Mouse (Mus musculus) intestine, embryonic 15.5 days (tissue): Measurements from ENCODE around the gene Fam160a1. TPM values are rescaled to one million over a fixed set of nuclear protein-coding genes. Genes with fewer than 3 reads are reported as not detected.

Experiments
- ATAC-seq: fragments of 200-750 bp; cut with Nextera tagmentation; 2 replicates; pipeline ENCODE4 v1.8.0; 2017; ENCODE audit warnings: moderate TSS enrichment, moderate library complexity
- H3K27ac ChIP-seq: fragments of 300-500 bp; sonication (generic); 2 replicates; pipeline ENCODE4 v1.5.1; 2015; ENCODE audit warnings: mild to moderate bottlenecking, inconsistent platforms
- H3K27me3 ChIP-seq: fragments of 300-500 bp; sonication (generic); replicated peaks from 2 replicates; pipeline ENCODE4 v1.6.1; 2015; ENCODE audit warnings: inconsistent platforms
- H3K36me3 ChIP-seq: fragments of 300-500 bp; sonication (generic); 2 replicates; pipeline ENCODE4 v1.6.1; 2015; ENCODE audit warnings: inconsistent platforms
- H3K4me1 ChIP-seq: fragments of 300-500 bp; sonication (generic); replicated peaks from 2 replicates; pipeline ENCODE4 v1.6.1; 2015; ENCODE audit warnings: inconsistent platforms
- H3K4me2 ChIP-seq: fragments of 300-500 bp; sonication (generic); replicated peaks from 2 replicates; pipeline ENCODE4 v1.6.1; 2015; ENCODE audit warnings: mild to moderate bottlenecking, inconsistent platforms
- H3K4me3 ChIP-seq: fragments of 300-500 bp; sonication (generic); replicated peaks from 2 replicates; pipeline ENCODE4 v1.5.1; 2015; ENCODE audit warnings: inconsistent platforms
- H3K9ac ChIP-seq: fragments of 300-500 bp; sonication (generic); 2 replicates; pipeline ENCODE4 v1.6.1; 2015; ENCODE audit warnings: inconsistent platforms
- H3K9me3 ChIP-seq: fragments of 300-500 bp; sonication (generic); 2 replicates; pipeline ENCODE4 v1.6.1; 2016; ENCODE audit warnings: inconsistent platforms
- WGBS: fragments of 180-500 bp; shearing (Covaris S2); methylation state at CpG from one replicate; pipeline ENCODE4 v1.1.7; 2015; 5-methylcytosine and 5-hydroxymethylcytosine counted together
- polyA plus RNA-seq: library from polyadenylated mRNA; unstranded; fragments of >200 nt; fragmentation: Nextera tagmentation; extraction: Ambion mirVana; gene quantifications from 2 replicates; pipeline ENCODE4 v1.2.1, GENCODE M21; 2015

Fam160a1 gene
- polyA plus RNA-seq, 1 experiment from 2014 or later, result 3.1 TPM

- no peaks in the 10 kb centered on the region for H3K27me3 ChIP-seq
- no peak overlapping the region for H3K4me2 ChIP-seq
- H3K4me3 ChIP-seq, result no peak overlapping the region
- no peaks in the 10 kb centered on the region for H3K9me3 ChIP-seq
- no peaks in the 10 kb centered on the region for H3K4me1 ChIP-seq
- H3K27ac ChIP-seq, result no peak overlapping the region
- H3K36me3 ChIP-seq, result no peaks in the 10 kb centered on the region
- WGBS, result 35% methylated on average over 7 of the region's 7 CpGs
- no peak for ATAC-seq
- H3K9ac ChIP-seq, result no peak overlapping the region
Measured at GRCm38 (mm10) chr3:85814241-85814640, 2.9 kb downstream of the Fam160a1 start.

GRCm38 (mm10) chr3:85813101-85814014, 3.7 kb downstream of the Fam160a1 start:
- ATAC-seq, result no peak
- Histone ChIP-seq H3K4me1 (no peaks in the 10 kb centered on the region), H3K9me3 (no peaks in the 10 kb centered on the region), H3K4me2 (no peak overlapping the region), H3K36me3 (no peaks in the 10 kb centered on the region), H3K9ac (no peak overlapping the region), H3K27ac (no peak overlapping the region), H3K27me3 (no peaks in the 10 kb centered on the region), H3K4me3 (no peak overlapping the region)
- 50% methylated on average over 4 of the region's 4 CpGs for WGBS

- H3K27me3 ChIP-seq, result no peaks in the 10 kb centered on the region
- H3K4me3 ChIP-seq, result no peak overlapping the region
- ATAC-seq, result no peak
- no peaks in the 10 kb centered on the region for H3K4me1 ChIP-seq
- no peak overlapping the region for H3K4me2 ChIP-seq
- no peak overlapping the region for H3K9ac ChIP-seq
- H3K36me3 ChIP-seq, result no peaks in the 10 kb centered on the region
- no peaks in the 10 kb centered on the region for H3K9me3 ChIP-seq
- no peak overlapping the region for H3K27ac ChIP-seq
- WGBS, result 90% methylated on average over 5 of the region's 5 CpGs
Measured at GRCm38 (mm10) chr3:85812010-85812409, 5.1 kb downstream of the Fam160a1 start.

- H3K27me3 ChIP-seq, result no peaks in the 10 kb centered on the region
- no peak overlapping the region for H3K4me3 ChIP-seq
- H3K9me3 ChIP-seq, result no peaks in the 10 kb centered on the region
- 51% methylated on average over 1 of the region's 1 CpGs for WGBS
- ATAC-seq, result no peak
- H3K27ac ChIP-seq, result no peak overlapping the region
- H3K4me2 ChIP-seq, result no peak overlapping the region
- no peaks in the 10 kb centered on the region for H3K4me1 ChIP-seq
- no peak overlapping the region for H3K9ac ChIP-seq
- no peaks in the 10 kb centered on the region for H3K36me3 ChIP-seq
Measured at GRCm38 (mm10) chr3:85793166-85793565, 23.9 kb downstream of the Fam160a1 start.

- Histone ChIP-seq H3K9ac (no peak overlapping the region), H3K4me1 (no peaks in the 10 kb centered on the region), H3K36me3 (no peaks in the 10 kb centered on the region), H3K27ac (no peak overlapping the region), H3K9me3 (no peaks in the 10 kb centered on the region), H3K4me2 (no peak overlapping the region), H3K27me3 (no peaks in the 10 kb centered on the region), H3K4me3 (no peak overlapping the region)
- 79% methylated on average over 4 of the region's 4 CpGs for WGBS
- ATAC-seq, result no peak
Measured at GRCm38 (mm10) chr3:85789748-85790147, 27.3 kb downstream of the Fam160a1 start.

- Histone ChIP-seq H3K4me2 (no peak overlapping the region), H3K4me3 (no peak overlapping the region), H3K27ac (no peak overlapping the region), H3K9ac (no peak overlapping the region), H3K4me1 (no peaks in the 10 kb centered on the region), H3K9me3 (no peaks in the 10 kb centered on the region), H3K36me3 (no peaks in the 10 kb centered on the region), H3K27me3 (no peaks in the 10 kb centered on the region)
- whole genome bisulfite sequencing, result 76% methylated on average over 8 of the region's 8 CpGs
- ATAC-seq, result no peak
Measured at GRCm38 (mm10) chr3:85786501-85786900, 30.6 kb downstream of the Fam160a1 start.

GRCm38 (mm10) chr3:85780906-85781305, 36.2 kb downstream of the Fam160a1 start:
- Histone ChIP-seq H3K4me2 (no peak overlapping the region), H3K9ac (no peak overlapping the region), H3K36me3 (no peaks in the 10 kb centered on the region), H3K27ac (no peak overlapping the region), H3K4me1 (no peaks in the 10 kb centered on the region), H3K4me3 (no peak overlapping the region), H3K9me3 (no peaks in the 10 kb centered on the region), H3K27me3 (no peaks in the 10 kb centered on the region)
- 76% methylated on average over 7 of the region's 7 CpGs for WGBS
- no peak for ATAC-seq

GRCm38 (mm10) chr3:85780332-85780731, 36.8 kb downstream of the Fam160a1 start:
- no peak overlapping the region for H3K9ac ChIP-seq
- H3K4me3 ChIP-seq, result no peak overlapping the region
- H3K36me3 ChIP-seq, result no peaks in the 10 kb centered on the region
- H3K4me1 ChIP-seq, result no peaks in the 10 kb centered on the region
- H3K9me3 ChIP-seq, result no peaks in the 10 kb centered on the region
- no peak overlapping the region for H3K27ac ChIP-seq
- ATAC-seq, result no peak
- 68% methylated on average over 2 of the region's 2 CpGs for WGBS
- no peak overlapping the region for H3K4me2 ChIP-seq
- H3K27me3 ChIP-seq, result no peaks in the 10 kb centered on the region

GRCm38 (mm10) chr3:85777841-85778240, 39.2 kb downstream of the Fam160a1 start:
- Histone ChIP-seq H3K4me1 (no peaks in the 10 kb centered on the region), H3K9ac (no peak overlapping the region), H3K27ac (no peak overlapping the region), H3K4me3 (no peak overlapping the region), H3K36me3 (no peaks in the 10 kb centered on the region), H3K4me2 (no peak overlapping the region), H3K27me3 (no peaks in the 10 kb centered on the region), H3K9me3 (no peaks in the 10 kb centered on the region)
- 64% methylated on average over 2 of the region's 2 CpGs for WGBS
- ATAC-seq, result no peak

- H3K4me1 ChIP-seq, result no peaks in the 10 kb centered on the region
- WGBS, result 83% methylated on average over 4 of the region's 4 CpGs
- no peak for ATAC-seq
- H3K9ac ChIP-seq, result no peak overlapping the region
- H3K27ac ChIP-seq, result no peak overlapping the region
- no peak overlapping the region for H3K4me3 ChIP-seq
- no peaks in the 10 kb centered on the region for H3K36me3 ChIP-seq
- no peak overlapping the region for H3K4me2 ChIP-seq
- no peaks in the 10 kb centered on the region for H3K9me3 ChIP-seq
- H3K27me3 ChIP-seq, result no peaks in the 10 kb centered on the region
Measured at GRCm38 (mm10) chr3:85777356-85777755, 39.7 kb downstream of the Fam160a1 start.

GRCm38 (mm10) chr3:85776707-85777106, 40.4 kb downstream of the Fam160a1 start:
- Histone ChIP-seq H3K27ac (no peak overlapping the region), H3K9ac (no peak overlapping the region), H3K27me3 (no peaks in the 10 kb centered on the region), H3K4me1 (no peaks in the 10 kb centered on the region), H3K9me3 (no peaks in the 10 kb centered on the region), H3K4me2 (no peak overlapping the region), H3K36me3 (no peaks in the 10 kb centered on the region), H3K4me3 (no peak overlapping the region)
- ATAC-seq, result no peak
- WGBS, result 61% methylated on average over 10 of the region's 10 CpGs

GRCm38 (mm10) chr3:85776126-85776525, 41.0 kb downstream of the Fam160a1 start:
- H3K9me3 ChIP-seq, result no peaks in the 10 kb centered on the region
- no peak overlapping the region for H3K27ac ChIP-seq
- H3K4me1 ChIP-seq, result no peaks in the 10 kb centered on the region
- H3K4me2 ChIP-seq, result no peak overlapping the region
- H3K4me3 ChIP-seq, result no peak overlapping the region
- no peak overlapping the region for H3K9ac ChIP-seq
- ATAC-seq, result no peak
- WGBS, result 69% methylated on average over 6 of the region's 6 CpGs
- no peaks in the 10 kb centered on the region for H3K27me3 ChIP-seq
- H3K36me3 ChIP-seq, result no peaks in the 10 kb centered on the region

GRCm38 (mm10) chr3:85773886-85774285, 43.2 kb downstream of the Fam160a1 start:
- ATAC-seq, result peak; percentile 72

More at GRCm38 (mm10) chr3:85773886-85774285, 43.2 kb downstream of the Fam160a1 start:
- no peak overlapping the region for H3K9ac ChIP-seq
- H3K27me3 ChIP-seq, result no peaks in the 10 kb centered on the region
- H3K4me2 ChIP-seq, result no peak overlapping the region
- 31% methylated on average over 4 of the region's 4 CpGs for WGBS
- H3K4me1 ChIP-seq, result no peaks in the 10 kb centered on the region
- H3K9me3 ChIP-seq, result no peaks in the 10 kb centered on the region
- no peak overlapping the region for H3K27ac ChIP-seq
- no peak overlapping the region for H3K4me3 ChIP-seq
- H3K36me3 ChIP-seq, result no peaks in the 10 kb centered on the region
